Mouse (Mus musculus): ENCODE measurements at regions not wholly inside any gene's neighbourhood (a gene's known extent, or its start where the extent isn't known, plus 50 kb on each side); places are given as distances from the start of the nearest gene placed in this dataset.

- Histone ChIP-seq H3K27ac (ENCODE audit: low read depth, low read length) (no peak overlapping the region), H3K4me3 (ENCODE audit: low read length) (no peak overlapping the region), H3K4me1 (ENCODE audit: control insufficient read depth, insufficient read depth, low read depth, low read length) (no peaks in the 10 kb centered on the region; the same call in 1 of the 2 replicates), H3K9ac (ENCODE audit: low read depth, low read length) (no peak overlapping the region), H3K4me2 (ENCODE audit: low read length) (no peak overlapping the region), H3K9me3 (ENCODE audit: control insufficient read depth, low read length) (no peaks in the 10 kb centered on the region), H3K27me3 (replicated peaks; ENCODE audit: control insufficient read depth, insufficient read depth, low read length) (no peaks in the 10 kb centered on the region), H3K36me3 (ENCODE audit: control insufficient read depth, insufficient read depth, low read length) (no peaks in the 10 kb centered on the region)
- ATAC-seq: no peak
- 70% methylated on average over 10 of the region's 10 CpGs for WGBS
Measured at GRCm38 (mm10) chr7:129938141-129938540, 346.5 kb downstream of the Wdr11 start.

DNA sequence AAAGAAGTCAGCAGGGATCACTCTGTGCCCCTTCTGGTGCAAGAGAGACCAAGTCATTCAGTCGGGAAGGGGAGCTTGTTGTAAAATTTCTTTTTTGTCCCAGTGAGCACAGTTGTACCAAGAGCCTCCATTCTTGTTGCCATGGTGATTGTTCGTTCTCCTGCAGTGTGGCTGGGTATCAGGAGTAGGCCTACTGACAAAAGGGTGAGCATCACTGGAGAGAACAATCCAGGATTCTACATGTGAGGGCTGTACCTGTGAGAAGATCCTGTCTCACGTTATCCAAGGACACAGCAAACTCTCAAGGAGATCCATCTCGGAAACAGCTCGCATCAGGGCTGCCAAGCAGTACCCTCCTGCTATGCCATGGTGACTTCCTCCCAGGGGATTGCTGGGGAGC is 347.6 kb downstream of the Wdr11 start:
- Histone ChIP-seq H3K4me3 (ENCODE audit: low read length) (no peak overlapping the region), H3K9ac (ENCODE audit: low read depth, low read length) (no peak overlapping the region), H3K27ac (ENCODE audit: low read depth, low read length) (no peak overlapping the region), H3K36me3 (ENCODE audit: control insufficient read depth, insufficient read depth, low read length) (no peaks in the 10 kb centered on the region), H3K27me3 (replicated peaks; ENCODE audit: control insufficient read depth, insufficient read depth, low read length) (no peaks in the 10 kb centered on the region), H3K4me1 (ENCODE audit: control insufficient read depth, insufficient read depth, low read depth, low read length) (no peaks in the 10 kb centered on the region; the same call in 1 of the 2 replicates), H3K4me2 (ENCODE audit: low read length) (no peak overlapping the region), H3K9me3 (ENCODE audit: control insufficient read depth, low read length) (no peaks in the 10 kb centered on the region)
- 67% methylated on average over 5 of the region's 5 CpGs for WGBS
- no peak for ATAC-seq

GRCm38 (mm10) chr7:129941311-129942029 is 349.8 kb downstream of the Wdr11 start:
- Histone ChIP-seq H3K9me3 (ENCODE audit: control insufficient read depth, low read length) (no peaks in the 10 kb centered on the region), H3K4me1 (ENCODE audit: control insufficient read depth, insufficient read depth, low read depth, low read length) (no peaks in the 10 kb centered on the region; the same call in 1 of the 2 replicates), H3K27me3 (replicated peaks; ENCODE audit: control insufficient read depth, insufficient read depth, low read length) (no peaks in the 10 kb centered on the region), H3K36me3 (ENCODE audit: control insufficient read depth, insufficient read depth, low read length) (no peaks in the 10 kb centered on the region), H3K9ac (ENCODE audit: low read depth, low read length) (no peak overlapping the region), H3K27ac (ENCODE audit: low read depth, low read length) (no peak overlapping the region), H3K4me3 (ENCODE audit: low read length) (no peak overlapping the region), H3K4me2 (ENCODE audit: low read length) (no peak overlapping the region)
- no peak for ATAC-seq
- 82% methylated on average over 9 of the region's 9 CpGs for WGBS

DNA sequence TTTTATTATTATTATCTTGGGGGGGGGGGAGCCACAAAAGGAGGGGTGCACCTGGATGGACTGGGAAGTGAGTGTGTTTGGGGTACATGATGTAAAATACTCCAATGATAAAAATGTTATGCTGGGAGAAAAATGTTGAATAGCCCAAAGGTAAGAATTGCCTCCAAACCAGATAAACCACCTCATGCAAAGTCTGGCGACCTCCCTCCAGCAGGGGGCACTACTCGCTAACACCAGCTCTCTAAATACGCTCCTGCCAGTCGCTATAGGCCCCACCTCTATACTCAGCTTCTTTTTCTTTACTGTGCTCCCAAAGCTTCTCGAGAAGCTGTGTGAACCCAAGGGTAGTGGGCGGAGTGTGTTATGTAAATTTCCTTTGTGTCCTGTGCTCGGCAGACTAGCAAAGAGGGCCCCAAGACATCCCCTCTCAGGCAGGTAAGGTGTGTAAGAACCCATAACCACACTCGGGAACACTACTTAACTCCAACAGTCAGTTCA is 357.0 kb downstream of the Wdr11 start:
- WGBS: 72% methylated on average over 8 of the region's 8 CpGs

DNA sequence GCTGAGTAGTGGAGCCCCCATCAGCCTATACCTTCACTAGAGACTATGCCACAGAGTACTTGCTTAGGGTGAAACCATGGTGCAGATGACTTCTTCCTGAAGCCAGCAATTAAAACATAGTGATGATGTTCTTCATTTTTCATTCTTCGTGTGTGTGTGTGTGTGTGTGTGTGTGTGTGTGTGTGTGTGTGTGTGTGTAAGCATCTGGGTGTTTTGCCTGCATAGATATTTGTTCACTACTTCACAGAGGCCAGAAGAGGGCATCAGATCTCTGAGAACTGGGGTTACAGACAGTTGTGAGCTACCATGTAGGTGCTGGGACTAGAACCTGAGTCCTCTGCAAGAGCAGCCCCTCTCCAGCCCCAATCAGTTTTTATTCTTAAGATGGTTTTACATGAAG is 358.8 kb downstream of the Wdr11 start:
- no peaks in the 10 kb centered on the region; the same call in 1 of the 2 replicates for H3K9me3 ChIP-seq (ENCODE audit: control insufficient read depth, low read length)
- H3K36me3 ChIP-seq (ENCODE audit: control insufficient read depth, insufficient read depth, low read length): no peaks in the 10 kb centered on the region
- no peak overlapping the region for H3K4me3 ChIP-seq (ENCODE audit: low read length)
- no peak overlapping the region for H3K27ac ChIP-seq (ENCODE audit: low read depth, low read length)
- ATAC-seq: no peak
- H3K4me2 ChIP-seq (ENCODE audit: low read length): no peak overlapping the region
- no peaks in the 10 kb centered on the region for H3K27me3 ChIP-seq (replicated peaks; ENCODE audit: control insufficient read depth, insufficient read depth, low read length)
- H3K9ac ChIP-seq (ENCODE audit: low read depth, low read length): no peak overlapping the region
- no peaks in the 10 kb centered on the region for H3K4me1 ChIP-seq (ENCODE audit: control insufficient read depth, insufficient read depth, low read depth, low read length)
- 86% methylated on average over 1 of the region's 1 CpGs for WGBS

More for the DNA sequence above, 357.0 kb downstream of the Wdr11 start:
- Histone ChIP-seq H3K36me3 (ENCODE audit: control insufficient read depth, insufficient read depth, low read length) (no peaks in the 10 kb centered on the region), H3K4me2 (ENCODE audit: low read length) (no peak overlapping the region), H3K27ac (ENCODE audit: low read depth, low read length) (no peak overlapping the region), H3K4me3 (ENCODE audit: low read length) (no peak overlapping the region), H3K9me3 (ENCODE audit: control insufficient read depth, low read length) (no peaks in the 10 kb centered on the region; the same call in 1 of the 2 replicates), H3K27me3 (replicated peaks; ENCODE audit: control insufficient read depth, insufficient read depth, low read length) (no peaks in the 10 kb centered on the region), H3K4me1 (ENCODE audit: control insufficient read depth, insufficient read depth, low read depth, low read length) (no peaks in the 10 kb centered on the region), H3K9ac (ENCODE audit: low read depth, low read length) (no peak overlapping the region)
- ATAC-seq: no peak

DNA sequence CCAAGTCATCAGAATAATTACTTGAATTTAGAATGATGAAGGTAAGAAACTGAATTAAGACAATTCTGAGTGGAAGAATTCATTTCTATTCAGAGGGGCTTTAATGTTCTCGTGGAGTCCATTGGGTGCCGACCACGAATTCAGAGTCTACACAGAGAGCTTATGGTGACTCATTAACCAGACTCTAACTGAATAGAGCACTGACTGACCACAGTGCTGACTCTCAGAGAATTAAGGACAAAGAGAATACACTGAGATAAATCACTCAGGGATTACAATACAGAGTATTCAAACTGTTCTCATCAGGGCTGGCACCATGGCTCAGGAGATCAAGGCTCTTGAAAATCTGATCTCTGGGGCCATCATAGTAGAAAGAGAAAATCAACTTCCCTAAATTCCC is 366.7 kb downstream of the Wdr11 start:
- Histone ChIP-seq H3K4me2 (ENCODE audit: low read length) (no peak overlapping the region), H3K9ac (ENCODE audit: low read depth, low read length) (no peak overlapping the region), H3K4me3 (ENCODE audit: low read length) (no peak overlapping the region), H3K27ac (ENCODE audit: low read depth, low read length) (no peak overlapping the region), H3K27me3 (replicated peaks; ENCODE audit: control insufficient read depth, insufficient read depth, low read length) (no peaks in the 10 kb centered on the region), H3K36me3 (ENCODE audit: control insufficient read depth, insufficient read depth, low read length) (no peaks in the 10 kb centered on the region), H3K4me1 (ENCODE audit: control insufficient read depth, insufficient read depth, low read depth, low read length) (no peaks in the 10 kb centered on the region), H3K9me3 (ENCODE audit: control insufficient read depth, low read length) (no peaks in the 10 kb centered on the region)
- WGBS: 54% methylated on average over 3 of the region's 3 CpGs
- ATAC-seq: no peak

DNA sequence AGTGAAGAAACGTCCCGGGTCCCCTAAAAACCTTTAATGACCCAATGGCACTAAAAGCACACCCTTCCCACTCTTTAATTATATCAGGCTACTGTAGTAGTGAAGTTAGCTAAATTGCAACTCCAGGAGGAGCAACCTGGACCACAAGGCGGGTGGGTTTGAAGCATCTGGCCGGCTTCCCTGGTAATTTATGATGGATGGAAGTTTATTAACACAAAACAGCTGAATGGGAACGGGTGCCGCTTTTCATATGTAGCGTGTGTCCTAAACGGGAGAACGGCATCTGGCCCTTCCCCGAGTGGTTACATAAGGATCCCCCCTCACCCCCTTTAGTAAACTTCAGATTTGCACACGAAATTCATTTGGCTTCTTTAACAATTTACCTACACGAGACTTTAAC is 370.9 kb downstream of the Wdr11 start:
- H3K4me2 ChIP-seq (ENCODE audit: low read length): no peak overlapping the region
- no peak overlapping the region for H3K9ac ChIP-seq (ENCODE audit: low read depth, low read length)
- no peak for ATAC-seq
- H3K27ac ChIP-seq (ENCODE audit: low read depth, low read length): no peak overlapping the region
- H3K9me3 ChIP-seq (ENCODE audit: control insufficient read depth, low read length): no peaks in the 10 kb centered on the region
- no peaks in the 10 kb centered on the region for H3K4me1 ChIP-seq (ENCODE audit: control insufficient read depth, insufficient read depth, low read depth, low read length)
- no peak overlapping the region for H3K4me3 ChIP-seq (ENCODE audit: low read length)
- H3K27me3 ChIP-seq (replicated peaks; ENCODE audit: control insufficient read depth, insufficient read depth, low read length): no peaks in the 10 kb centered on the region
- no peaks in the 10 kb centered on the region for H3K36me3 ChIP-seq (ENCODE audit: control insufficient read depth, insufficient read depth, low read length)
- WGBS: 50% methylated on average over 12 of the region's 12 CpGs

- Histone ChIP-seq H3K9me3 (ENCODE audit: control insufficient read depth, low read length) (no peaks in the 10 kb centered on the region), H3K4me3 (ENCODE audit: low read length) (no peak overlapping the region), H3K4me1 (ENCODE audit: control insufficient read depth, insufficient read depth, low read depth, low read length) (no peaks in the 10 kb centered on the region), H3K27ac (ENCODE audit: low read depth, low read length) (no peak overlapping the region), H3K36me3 (ENCODE audit: control insufficient read depth, insufficient read depth, low read length) (no peaks in the 10 kb centered on the region), H3K27me3 (replicated peaks; ENCODE audit: control insufficient read depth, insufficient read depth, low read length) (no peaks in the 10 kb centered on the region), H3K9ac (ENCODE audit: low read depth, low read length) (no peak overlapping the region), H3K4me2 (ENCODE audit: low read length) (no peak overlapping the region)
- ATAC-seq: no peak
- WGBS: 79% methylated on average over 8 of the region's 8 CpGs
Measured at GRCm38 (mm10) chr7:129964192-129964591, 372.5 kb downstream of the Wdr11 start.

DNA sequence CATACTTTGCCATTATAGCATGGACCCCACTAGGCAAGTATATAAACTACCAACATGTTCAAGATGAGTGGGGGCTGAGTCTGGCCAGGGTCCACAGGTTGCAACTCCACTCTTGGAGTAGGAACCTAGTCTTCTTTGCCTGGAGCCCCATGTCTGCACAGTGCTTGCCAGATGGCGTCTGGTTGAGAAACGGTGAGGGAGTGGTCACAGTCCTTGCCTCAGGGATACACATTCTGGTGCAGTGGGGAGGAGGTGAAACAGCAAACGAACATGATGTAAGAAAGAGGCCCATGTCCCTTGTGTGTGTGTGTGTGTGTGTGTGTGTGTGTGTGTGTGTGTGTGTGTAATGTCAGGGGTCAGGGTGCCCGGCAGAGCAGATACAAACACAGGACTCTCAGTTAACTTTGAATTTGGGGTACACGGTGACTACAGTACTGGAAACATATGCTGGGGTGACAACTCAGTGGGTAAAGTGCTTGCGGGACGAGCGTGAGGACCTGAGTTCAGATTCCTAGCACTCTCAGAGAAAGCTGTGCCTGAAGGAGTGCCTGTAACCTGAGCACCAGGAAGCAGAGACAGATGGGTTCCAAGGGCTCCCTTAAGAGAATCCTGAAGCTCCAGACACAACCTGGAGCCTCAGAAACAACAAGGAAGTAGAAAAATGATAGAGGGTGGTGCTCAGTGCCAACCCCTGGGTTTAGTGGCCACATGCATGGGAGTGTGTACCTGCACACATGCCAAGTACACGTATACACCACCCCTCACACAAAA is 373.8 kb downstream of the Wdr11 start:
- no peak overlapping the region for H3K9ac ChIP-seq (ENCODE audit: low read depth, low read length)
- no peak for ATAC-seq
- no peaks in the 10 kb centered on the region for H3K36me3 ChIP-seq (ENCODE audit: control insufficient read depth, insufficient read depth, low read length)
- H3K4me3 ChIP-seq (ENCODE audit: low read length): no peak overlapping the region
- no peaks in the 10 kb centered on the region for H3K4me1 ChIP-seq (ENCODE audit: control insufficient read depth, insufficient read depth, low read depth, low read length)
- no peak overlapping the region for H3K4me2 ChIP-seq (ENCODE audit: low read length)
- no peaks in the 10 kb centered on the region for H3K9me3 ChIP-seq (ENCODE audit: control insufficient read depth, low read length)
- WGBS: 76% methylated on average over 9 of the region's 9 CpGs
- H3K27ac ChIP-seq (ENCODE audit: low read depth, low read length): no peak overlapping the region
- H3K27me3 ChIP-seq (replicated peaks; ENCODE audit: control insufficient read depth, insufficient read depth, low read length): no peaks in the 10 kb centered on the region

Data from hindbrain, embryonic 16.5 days (tissue).